Mouse (Mus musculus): ENCODE measurements at regions not wholly inside any gene's neighbourhood (a gene's known extent, or its start where the extent isn't known, plus 50 kb on each side); places are given as distances from the start of the nearest gene placed in this dataset.

DNA sequence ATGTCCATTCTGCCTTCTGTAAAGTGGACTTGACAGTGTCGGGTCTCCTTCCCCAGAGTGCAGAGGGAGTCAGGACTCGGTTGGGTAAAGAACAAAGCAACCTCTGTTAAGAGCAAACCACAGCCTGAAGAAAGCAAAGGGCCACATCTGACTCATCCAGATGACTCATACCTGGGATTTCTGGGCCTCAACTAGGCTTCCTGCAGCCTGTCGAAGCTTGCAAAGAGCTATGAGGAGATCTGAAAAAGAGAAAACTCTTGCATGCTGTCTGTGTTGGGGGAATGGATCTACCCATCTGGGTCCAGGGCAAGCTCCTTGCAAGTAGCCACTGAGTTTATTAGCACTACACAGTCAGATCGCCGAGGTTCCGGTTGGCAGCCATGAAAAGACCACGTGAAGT, 63.5 kb upstream of the Maf start:
- Histone ChIP-seq H3K9me3 (replicated peaks; ENCODE audit: insufficient read depth, low read length) (no peaks in the 10 kb centered on the region), H3K27ac (ENCODE audit: control insufficient read depth, low read depth, low read length) (no peak overlapping the region), H3K27me3 (ENCODE audit: control insufficient read depth in 1 of 2, insufficient read depth in 2 of 2, low read length in 2 of 2) (no peaks in the 10 kb centered on the region)

DNA sequence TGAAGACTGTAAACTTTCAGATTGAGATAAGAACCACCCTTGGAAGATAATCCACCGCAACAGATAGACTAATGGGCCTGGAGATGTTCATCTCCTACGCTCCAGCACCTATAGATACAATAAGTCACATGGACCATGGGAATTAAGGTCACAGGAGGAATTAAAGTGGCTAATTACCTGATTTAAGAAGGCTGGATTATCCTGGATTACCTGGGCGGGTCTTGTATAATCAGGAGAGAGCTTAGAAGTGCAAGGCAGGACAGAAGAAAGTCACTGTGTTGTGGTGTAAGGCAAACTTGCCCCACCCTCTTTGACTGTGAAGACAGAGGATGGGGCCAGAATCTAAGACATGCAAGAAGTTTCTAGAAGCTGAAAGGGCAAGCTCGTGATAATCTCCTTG, 61.0 kb upstream of the Maf start:
- Histone ChIP-seq H3K9ac (ENCODE audit: control insufficient read depth, low read depth, low read length, poor library complexity, severe bottlenecking) (no peak overlapping the region), H3K4me3 (ENCODE audit: control insufficient read depth in 1 of 2, insufficient read depth in 1 of 2, low read depth in 2 of 2, low read length in 2 of 2) (no peak overlapping the region), H3K27ac (ENCODE audit: control insufficient read depth, low read depth, low read length) (no peak overlapping the region), H3K36me3 (ENCODE audit: control insufficient read depth in 1 of 2, insufficient read depth in 2 of 2, low read length in 2 of 2) (no peaks in the 10 kb centered on the region), H3K4me1 (ENCODE audit: control insufficient read depth in 1 of 2, insufficient read depth in 2 of 2, low read length in 2 of 2) (no peaks in the 10 kb centered on the region), H3K27me3 (ENCODE audit: control insufficient read depth in 1 of 2, insufficient read depth in 2 of 2, low read length in 2 of 2) (no peaks in the 10 kb centered on the region), H3K79me2 (ENCODE audit: control insufficient read depth, insufficient read depth, low read length, poor library complexity) (no peaks in the 10 kb centered on the region), H3K9me3 (replicated peaks; ENCODE audit: insufficient read depth, low read length) (no peaks in the 10 kb centered on the region)
- TF ChIP-seq MYB (IDR thresholded peaks at IDR 0.05; ENCODE audit: low read depth, low read length) (no peak), RCOR1 (IDR thresholded peaks at IDR 0.05; ENCODE audit: low read depth, low read length) (no peak), MAFK (IDR thresholded peaks at IDR 0.05; ENCODE audit: borderline replicate concordance, low read depth, low read length) (no peak), BHLHE40 (IDR thresholded peaks at IDR 0.05; ENCODE audit: borderline replicate concordance, low read depth, low read length) (no peak), RAD21 (IDR thresholded peaks at IDR 0.05; ENCODE audit: low read depth, low read length) (no peak), MEF2A (IDR thresholded peaks at IDR 0.05; ENCODE audit: extremely low read depth, insufficient replicate concordance, low read depth, low read length, poor library complexity, severe bottlenecking) (no peak), SMC3 (IDR thresholded peaks at IDR 0.05; ENCODE audit: low read depth, low read length) (no peak), ELF1 (IDR thresholded peaks at IDR 0.05; ENCODE audit: low read depth, low read length) (no peak), GATA1 (IDR thresholded peaks at IDR 0.05; ENCODE audit: low read depth, low read length) (no peak), ZC3H11A (IDR thresholded peaks at IDR 0.05; ENCODE audit: low read depth, low read length) (no peak), CTCF (IDR thresholded peaks at IDR 0.05 in 2 of 3, conservative IDR thresholded peaks at IDR 0.05 in 1 of 3; ENCODE audit: control insufficient read depth in 1 of 3, insufficient read depth in 1 of 3, low read depth in 2 of 3, low read length in 3 of 3, poor library complexity in 1 of 3, severe bottlenecking in 1 of 3) (no peak), KAT2A (conservative IDR thresholded peaks at IDR 0.05; ENCODE audit: low read depth, low read length) (no peak), TBP (IDR thresholded peaks at IDR 0.05; ENCODE audit: low read depth, low read length) (no peak), POLR2A (IDR thresholded peaks at IDR 0.05; ENCODE audit: control insufficient read depth in 1 of 2, insufficient read depth in 1 of 2, low read depth in 1 of 2, low read length in 2 of 2, poor library complexity in 1 of 2) (no peak), SIN3A (IDR thresholded peaks at IDR 0.05; ENCODE audit: low read length) (no peak), UBTF (IDR thresholded peaks at IDR 0.05; ENCODE audit: borderline replicate concordance, insufficient read depth, low read depth, low read length) (no peak), NRF1 (IDR thresholded peaks at IDR 0.05; ENCODE audit: insufficient read depth, low read depth, low read length, poor library complexity, severe bottlenecking) (no peak), EP300 (IDR thresholded peaks at IDR 0.05; ENCODE audit: low read depth in 1 of 2, low read length in 2 of 2) (no peak), JUND (IDR thresholded peaks at IDR 0.05; ENCODE audit: low read depth, low read length) (no peak)
- DNase-seq (ENCODE audit: low read depth, low spot score), result no peak

More for the DNA sequence above, 63.5 kb upstream of the Maf start:
- Histone ChIP-seq H3K36me3 (ENCODE audit: control insufficient read depth in 1 of 2, insufficient read depth in 2 of 2, low read length in 2 of 2) (no peaks in the 10 kb centered on the region), H3K4me3 (ENCODE audit: control insufficient read depth in 1 of 2, insufficient read depth in 1 of 2, low read depth in 2 of 2, low read length in 2 of 2) (no peak overlapping the region), H3K4me1 (ENCODE audit: control insufficient read depth in 1 of 2, insufficient read depth in 2 of 2, low read length in 2 of 2) (no peaks in the 10 kb centered on the region), H3K9ac (ENCODE audit: control insufficient read depth, low read depth, low read length, poor library complexity, severe bottlenecking) (no peak overlapping the region), H3K79me2 (ENCODE audit: control insufficient read depth, insufficient read depth, low read length, poor library complexity) (no peaks in the 10 kb centered on the region)
- no peak for DNase-seq (ENCODE audit: low read depth, low spot score)
- TF ChIP-seq BHLHE40 (IDR thresholded peaks at IDR 0.05; ENCODE audit: borderline replicate concordance, low read depth, low read length), result no peak
- TF ChIP-seq ETS1 (IDR thresholded peaks at IDR 0.05; ENCODE audit: low read depth, low read length), result no peak
- TF ChIP-seq JUND (IDR thresholded peaks at IDR 0.05; ENCODE audit: low read depth, low read length), result no peak
- TF ChIP-seq RAD21 (IDR thresholded peaks at IDR 0.05; ENCODE audit: low read depth, low read length), result no peak
- no peak for TF ChIP-seq CTCF (IDR thresholded peaks at IDR 0.05 in 2 of 3, conservative IDR thresholded peaks at IDR 0.05 in 1 of 3; ENCODE audit: control insufficient read depth in 1 of 3, insufficient read depth in 1 of 3, low read depth in 2 of 3, low read length in 3 of 3, poor library complexity in 1 of 3, severe bottlenecking in 1 of 3)
- no peak for TF ChIP-seq SMC3 (IDR thresholded peaks at IDR 0.05; ENCODE audit: low read depth, low read length)
- TF ChIP-seq HCFC1 (IDR thresholded peaks at IDR 0.05; ENCODE audit: low read depth, low read length), result no peak
- TF ChIP-seq TCF12 (IDR thresholded peaks at IDR 0.05; ENCODE audit: low read depth, low read length), result no peak
- no peak for TF ChIP-seq EP300 (IDR thresholded peaks at IDR 0.05; ENCODE audit: low read depth in 1 of 2, low read length in 2 of 2)
- no peak for TF ChIP-seq NRF1 (IDR thresholded peaks at IDR 0.05; ENCODE audit: insufficient read depth, low read depth, low read length, poor library complexity, severe bottlenecking)
- TF ChIP-seq CHD2 (IDR thresholded peaks at IDR 0.05; ENCODE audit: low read length), result no peak
- TF ChIP-seq RCOR1 (IDR thresholded peaks at IDR 0.05; ENCODE audit: low read depth, low read length), result no peak

Data from MEL (cell line).